Mouse (Mus musculus) stomach, adult 2 months (tissue): ENCODE measurements around the gene N4bp2l1. TPM values are rescaled to one million over a fixed set of nuclear protein-coding genes. Genes with fewer than 3 reads are reported as not detected.

Source experiments
- polyA plus RNA-seq: library from polyadenylated mRNA; depleted of rRNA; stranded (reverse); fragments of >200 nt; gene quantifications from 2 replicates; pipeline ENCODE4 v1.2.3, GENCODE M21; 2012; rRNA removed

N4bp2l1 gene
- 2.0 and 3.5 TPM in 2 replicates for polyA plus RNA-seq

DNA sequence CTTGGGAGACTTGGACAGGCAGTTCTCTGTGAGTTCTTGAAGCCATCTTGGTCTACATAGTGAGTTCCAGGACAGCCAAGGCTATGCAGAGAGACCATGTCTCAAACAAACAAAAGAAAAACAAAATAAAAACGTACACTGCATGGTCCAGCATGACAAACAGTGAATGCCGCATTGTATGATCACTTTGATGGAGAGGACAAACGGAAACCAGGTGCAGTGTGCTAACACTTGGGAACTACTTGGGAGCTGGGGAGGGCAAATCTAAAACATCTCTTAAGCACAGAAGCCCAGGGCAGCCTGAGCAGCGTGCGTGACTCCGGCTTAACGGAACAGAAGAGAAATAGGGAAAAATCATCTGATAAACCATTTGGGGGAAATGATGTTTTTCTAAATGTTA lies at the start of gene N4bp2l1:
Gene N4bp2l1, minus strand, starts transcription at position 101 of the 400 bp plus-strand sequence.

DNA sequence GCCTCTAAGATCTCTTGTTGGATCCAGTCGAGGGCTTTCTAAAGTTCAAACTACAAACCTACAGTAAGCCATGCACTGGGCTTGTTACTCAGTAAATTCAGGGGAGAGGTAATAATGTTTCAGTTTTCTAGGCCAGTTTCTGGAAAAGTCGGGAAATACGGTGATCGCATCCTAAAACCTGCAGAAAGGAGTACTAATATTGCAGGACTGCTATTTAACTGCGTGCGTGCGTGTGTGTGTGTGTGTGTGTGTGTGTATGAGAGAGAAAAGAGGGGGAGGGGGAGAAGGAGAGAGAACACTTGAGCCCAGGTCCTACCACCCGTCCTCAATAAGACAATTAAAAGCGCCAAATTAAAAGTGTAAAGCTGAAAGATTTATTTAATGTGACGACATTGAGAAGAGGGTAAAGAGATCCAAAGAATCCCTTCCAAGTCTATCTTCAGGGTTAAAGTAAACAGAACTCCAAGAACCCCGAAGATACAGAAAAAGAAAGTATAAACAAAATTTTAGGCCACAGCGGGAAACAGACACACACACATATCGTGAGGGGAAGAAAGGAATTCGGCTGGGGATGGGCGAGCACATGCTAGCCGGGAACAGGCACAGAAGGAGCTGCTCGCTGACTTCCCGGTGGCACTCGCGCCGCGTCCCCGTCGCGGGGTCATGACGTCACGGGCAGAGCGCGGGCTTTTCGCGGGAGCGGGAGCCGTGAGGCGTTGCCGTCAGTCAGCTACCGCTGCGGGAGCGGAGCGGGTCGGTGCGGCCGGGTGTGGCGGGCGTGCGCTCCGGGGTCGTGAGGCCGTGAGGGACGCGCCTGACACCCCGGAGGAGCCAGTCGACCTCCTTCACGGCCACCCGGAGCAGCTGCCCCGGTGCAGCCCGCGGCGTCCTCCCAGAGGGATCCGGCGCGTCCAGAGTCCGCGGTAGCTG lies 74.8 kb downstream of the N4bp2l1 start, which contains the start of gene Brca2:
Gene Brca2, plus strand, starts transcription at position 694 of the 930 bp plus-strand sequence.

Other genes with a start within 250 kb of the N4bp2l1 start
- not detected in 2 replicates for gene Zar1l, start 79.0 kb downstream of the N4bp2l1 start, polyA plus RNA-seq
- 0.71 and 0.85 TPM in 2 replicates for gene Brca2, start 74.6 kb downstream of the N4bp2l1 start, polyA plus RNA-seq
- gene N4bp2l2, start 69.0 kb upstream of the N4bp2l1 start, polyA plus RNA-seq, result 0.60 and 1.1 TPM in 2 replicates
- 0.28 and 0.67 TPM in 2 replicates for gene Pds5b, start 76.6 kb upstream of the N4bp2l1 start, polyA plus RNA-seq